Mouse (Mus musculus) retina, embryonic 14.5 days (tissue): ENCODE results near the gene Cbln3.

Source experiments
- DNase-seq: peaks from one replicate; pipeline ENCODE4 v3.0.0-alpha.2; 2015; ENCODE audit warnings: low spot score

Gene Cbln3

GRCm38 (mm10) chr14:55845506-55846294 lies 38.5 kb downstream of the Cbln3 start:
- DNase-seq, result no peak

- DNase-seq, result no peak
These were observed 41.4 kb downstream of the Cbln3 start for GRCm38 (mm10) chr14:55842794-55843193.

GRCm38 (mm10) chr14:55840853-55841366 lies 43.3 kb downstream of the Cbln3 start:
- DNase-seq, result no peak

- DNase-seq, result no peak
These were observed 45.5 kb downstream of the Cbln3 start for GRCm38 (mm10) chr14:55838740-55839139.

GRCm38 (mm10) chr14:55838312-55838711 lies 45.9 kb downstream of the Cbln3 start:
- no peak for DNase-seq

- no peak for DNase-seq
These were observed 49.2 kb downstream of the Cbln3 start for GRCm38 (mm10) chr14:55834808-55835533.

- no peak for DNase-seq
These were observed 51.1 kb downstream of the Cbln3 start for GRCm38 (mm10) chr14:55833126-55833525.

GRCm38 (mm10) chr14:55830331-55830730 lies 53.9 kb downstream of the Cbln3 start:
- DNase-seq, result no peak

- DNase-seq, result no peak
These were observed 54.3 kb downstream of the Cbln3 start for GRCm38 (mm10) chr14:55829854-55830253.
